Mouse (Mus musculus) CH12F3 (cell line): ENCODE measurements around the gene Abcc8.

ENCODE experiments used
- in situ Hi-C: fragments of 300-500 bp; cut with MboI; formaldehyde crosslinking; loops from 2 replicates; pipeline ENCODE4 v1.14.3; 2020; ENCODE audit warnings: low sequenced_read_pairs

Gene Abcc8

GRCm38 (mm10) chr7:46061614-46062013 is 118.2 kb downstream of the Abcc8 start:
- in situ Hi-C loops, result no loop called here

GRCm38 (mm10) chr7:46060688-46061087 is 119.1 kb downstream of the Abcc8 start:
- in situ Hi-C loops, result no loop called here

- in situ Hi-C loops, result no loop called here
Observed at GRCm38 (mm10) chr7:46058882-46059281, 121.0 kb downstream of the Abcc8 start.
